Mouse (Mus musculus): ENCODE measurements around the gene Surf2. TPM values are rescaled to one million over a fixed set of nuclear protein-coding genes. Genes with fewer than 3 reads are reported as not detected.

Surf2 gene
- total and polyA plus RNA-seq, 2 experiments from 2014 or later, result 31.0 to 55.1 TPM

GRCm38 (mm10) chr2:26957488-26957859 lies 41.3 kb downstream of the Surf2 start:
- Histone ChIP-seq H3K4me3 (ENCODE audit: low read depth, low read length) (no peak overlapping the region), H3K4me2 (ENCODE audit: low read depth) (no peak overlapping the region), H3K9ac (no peak overlapping the region), H3K36me3 (ENCODE audit: insufficient read depth) (peaks cover 70% of the 10 kb centered on the region), H3K4me1 (ENCODE audit: insufficient read depth) (peaks cover 7% of the 10 kb centered on the region; the same call in 1 of the 2 replicates), H3K27ac (ENCODE audit: low read depth, low read length) (no peak overlapping the region), H3K27me3 (ENCODE audit: insufficient read depth, low read length) (no peaks in the 10 kb centered on the region), H3K9me3 (ENCODE audit: low read length) (no peaks in the 10 kb centered on the region)
- no peak for TF ChIP-seq CTCF (IDR thresholded peaks at IDR 0.05; ENCODE audit: low read depth)
- DNase-seq, result no peak
- WGBS, result 82% methylated on average over 2 of the region's 2 CpGs
- no peak for ATAC-seq

DNA sequence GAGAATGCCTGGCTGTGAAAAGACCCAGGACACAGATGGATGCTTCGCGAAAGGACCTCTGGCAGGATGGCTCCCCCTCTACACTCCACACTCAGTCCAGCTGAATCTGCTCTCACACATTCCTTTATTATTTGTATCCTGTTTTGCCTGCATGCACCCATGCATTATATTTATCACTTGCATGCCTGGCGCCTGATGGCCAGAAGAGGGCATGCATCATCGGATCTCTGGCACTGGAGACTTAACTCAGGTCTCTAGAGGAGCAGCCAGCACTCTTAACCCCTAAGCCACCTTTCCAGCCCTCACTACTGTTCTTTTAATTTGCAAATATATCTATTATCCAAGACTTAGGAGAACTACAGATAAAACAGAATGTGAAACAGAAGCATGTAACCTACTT lies 44.6 kb downstream of the Surf2 start:
- H3K9me3 ChIP-seq (ENCODE audit: low read length), result no peaks in the 10 kb centered on the region
- H3K36me3 ChIP-seq (ENCODE audit: insufficient read depth), result peaks cover 39% of the 10 kb centered on the region
- DNase-seq (no peak), ATAC-seq (no peak)
- H3K27me3 ChIP-seq (ENCODE audit: insufficient read depth, low read length), result no peaks in the 10 kb centered on the region
- no peak overlapping the region for H3K4me2 ChIP-seq (ENCODE audit: low read depth)
- peak; percentile 62 for TF ChIP-seq CTCF (IDR thresholded peaks at IDR 0.05; ENCODE audit: low read depth)
- WGBS, result 76% methylated on average over 4 of the region's 4 CpGs
- H3K4me1 ChIP-seq (ENCODE audit: insufficient read depth), result peaks cover 13% of the 10 kb centered on the region
- H3K4me3 ChIP-seq (ENCODE audit: low read depth, low read length), result no peak overlapping the region
- H3K27ac ChIP-seq (ENCODE audit: low read depth, low read length), result no peak overlapping the region
- no peak overlapping the region for H3K9ac ChIP-seq

DNA sequence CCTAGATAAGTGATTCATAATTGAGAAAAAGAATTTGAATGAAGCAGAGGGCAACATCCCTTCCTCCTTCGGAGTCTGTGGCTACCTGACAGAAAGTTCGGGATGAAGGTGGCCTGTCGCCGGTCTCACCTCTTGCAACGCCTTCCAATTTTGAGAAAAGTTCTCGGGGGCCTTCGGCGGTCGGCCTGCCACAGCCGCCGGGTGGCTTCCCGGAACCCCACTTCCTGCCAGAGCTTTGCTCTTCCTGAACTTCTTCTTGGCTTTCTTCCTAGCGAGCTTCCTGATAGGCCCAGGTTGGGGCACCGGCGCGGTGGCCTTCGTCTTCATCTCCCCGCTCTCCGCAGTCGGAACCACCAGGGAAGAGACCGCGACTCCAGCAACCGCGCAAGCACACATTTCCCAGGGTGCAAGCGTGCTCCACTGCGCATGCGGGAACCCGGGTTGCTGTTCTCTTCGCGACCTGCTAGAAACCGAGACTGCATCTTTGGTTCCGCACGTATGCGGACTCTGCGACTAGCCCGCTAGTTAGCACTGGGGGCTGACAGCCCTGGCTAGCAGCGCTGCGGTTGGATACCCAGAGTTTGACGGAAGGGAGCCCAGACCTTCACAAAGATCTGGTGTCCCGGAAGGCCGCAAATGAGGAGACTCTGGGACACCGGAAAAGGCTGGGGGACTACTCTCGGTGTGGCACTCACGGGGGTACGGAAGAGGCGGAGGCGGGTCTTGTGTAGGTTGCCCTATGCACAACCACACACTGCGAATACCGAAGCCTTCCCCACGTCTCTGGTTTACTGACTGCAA lies 48.0 kb downstream of the Surf2 start, which contains the start of gene Rexo4:
Gene Rexo4, minus strand, starts transcription at position 464 of the 801 bp plus-strand sequence.
- Histone ChIP-seq H3K9ac (peak within 1 kb of the TSS; percentile 81), H3K36me3 (ENCODE audit: insufficient read depth) (peaks cover 11% of the 10 kb centered on the region), H3K4me2 (ENCODE audit: low read depth) (peak within 1 kb of the TSS; percentile 83), H3K27ac (ENCODE audit: low read depth, low read length) (peak within 1 kb of the TSS; percentile 97), H3K4me3 (ENCODE audit: low read depth, low read length) (peak within 1 kb of the TSS; percentile 70), H3K9me3 (ENCODE audit: low read length) (no peaks in the 10 kb centered on the region), H3K4me1 (ENCODE audit: insufficient read depth) (peaks cover 13% of the 10 kb centered on the region), H3K27me3 (ENCODE audit: insufficient read depth, low read length) (no peaks in the 10 kb centered on the region)
- DNase-seq (peak; percentile 99), ATAC-seq (peak; percentile 98)
- no peak for TF ChIP-seq CTCF (IDR thresholded peaks at IDR 0.05; ENCODE audit: low read depth)
- WGBS, result 1% methylated on average over 50 of the region's 50 CpGs

DNA sequence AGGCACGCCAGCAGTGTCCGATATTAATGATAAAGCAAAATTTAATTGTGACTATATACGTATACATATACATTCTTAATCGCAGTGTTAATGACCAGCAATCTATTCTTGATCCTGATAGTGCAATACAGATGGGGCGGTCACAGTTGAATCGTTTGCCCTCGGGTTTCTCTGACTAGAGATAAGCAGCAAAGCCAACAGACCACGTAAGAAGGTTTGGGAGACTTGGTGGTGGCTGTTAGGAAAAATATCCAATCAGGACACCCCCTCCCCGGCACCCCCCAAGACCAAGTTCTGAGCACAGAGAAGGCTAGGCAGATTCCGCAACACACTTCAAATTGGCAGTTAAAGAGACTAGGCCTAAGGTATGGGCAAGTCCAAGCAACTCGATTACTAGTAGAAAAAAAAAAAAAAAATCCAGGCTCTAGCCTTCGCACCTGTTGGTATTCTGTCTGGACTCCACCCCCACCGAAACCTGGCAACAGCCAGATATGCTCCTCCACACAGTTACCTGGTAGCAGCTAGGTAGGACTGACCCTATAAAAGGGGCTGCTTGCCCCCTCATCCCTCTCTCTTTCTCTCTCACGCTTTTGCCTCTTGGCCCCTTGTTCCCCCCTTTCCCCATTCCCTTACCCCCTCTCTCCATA lies 48.7 kb downstream of the Surf2 start:
- DNase-seq (no peak), ATAC-seq (0 out of 2 replicates have a peak, but pooled peaks have one; percentile 1)
- no peaks in the 10 kb centered on the region for H3K27me3 ChIP-seq (ENCODE audit: insufficient read depth, low read length)
- peak overlapping the region; percentile 81 for H3K9ac ChIP-seq
- peak overlapping the region; percentile 97 for H3K27ac ChIP-seq (ENCODE audit: low read depth, low read length)
- H3K4me2 ChIP-seq (ENCODE audit: low read depth), result peak overlapping the region; percentile 83
- peaks cover 6% of the 10 kb centered on the region for H3K36me3 ChIP-seq (ENCODE audit: insufficient read depth)
- peaks cover 13% of the 10 kb centered on the region for H3K4me1 ChIP-seq (ENCODE audit: insufficient read depth)
- TF ChIP-seq CTCF (IDR thresholded peaks at IDR 0.05; ENCODE audit: low read depth), result no peak
- no peaks in the 10 kb centered on the region for H3K9me3 ChIP-seq (ENCODE audit: low read length)
- H3K4me3 ChIP-seq (ENCODE audit: low read depth, low read length), result peak overlapping the region; percentile 70
- 12% methylated on average over 14 of the region's 14 CpGs for WGBS

- Histone ChIP-seq H3K27me3 (ENCODE audit: insufficient read depth, low read length) (no peaks in the 10 kb centered on the region), H3K36me3 (ENCODE audit: insufficient read depth) (no peaks in the 10 kb centered on the region), H3K4me3 (ENCODE audit: low read depth, low read length) (no peak overlapping the region), H3K4me2 (ENCODE audit: low read depth) (no peak overlapping the region), H3K27ac (ENCODE audit: low read depth, low read length) (no peak overlapping the region), H3K9me3 (ENCODE audit: low read length) (no peaks in the 10 kb centered on the region), H3K9ac (no peak overlapping the region), H3K4me1 (ENCODE audit: insufficient read depth) (peaks cover 6% of the 10 kb centered on the region; the same call in 1 of the 2 replicates)
- 0 out of 2 replicates have a peak, but pooled peaks have one; percentile 10 for TF ChIP-seq CTCF (IDR thresholded peaks at IDR 0.05; ENCODE audit: low read depth)
- DNase-seq, result no peak
- WGBS, result 80% methylated on average over 2 of the region's 2 CpGs
- no peak for ATAC-seq
These were observed 51.1 kb downstream of the Surf2 start for GRCm38 (mm10) chr2:26967262-26967661.

Other genes starting within 250 kb of the Surf2 start
- not detected in 2 replicates for gene Lcn4, start 245.1 kb upstream of the Surf2 start, total RNA-seq (2014; rRNA removed)
- gene Lcn4, start 245.1 kb upstream of the Surf2 start, polyA plus RNA-seq (2015; fragmentation: Nextera tagmentation; extraction: Ambion mirVana), result not detected in 2 replicates
- not detected in 2 replicates for gene Abo, start 51.4 kb upstream of the Surf2 start, total RNA-seq (2014; rRNA removed)
- gene Abo, start 51.4 kb upstream of the Surf2 start, polyA plus RNA-seq (2015; fragmentation: Nextera tagmentation; extraction: Ambion mirVana), result not detected in 2 replicates
- 25.9 and 33.6 TPM in 2 replicates for gene Surf6, start 13.5 kb upstream of the Surf2 start, total RNA-seq (2014; rRNA removed)
- 18.9 and 22.2 TPM in 2 replicates for gene Surf6, start 13.5 kb upstream of the Surf2 start, polyA plus RNA-seq (2015; fragmentation: Nextera tagmentation; extraction: Ambion mirVana)
- gene Med22, start 5.7 kb upstream of the Surf2 start, total RNA-seq (2014; rRNA removed), result 110 and 116 TPM in 2 replicates
- 163 and 180 TPM in 2 replicates for gene Med22, start 5.7 kb upstream of the Surf2 start, polyA plus RNA-seq (2015; fragmentation: Nextera tagmentation; extraction: Ambion mirVana)
- gene Rpl7a, start 5.6 kb upstream of the Surf2 start, total RNA-seq (2014; rRNA removed), result 1,164 and 1,963 TPM in 2 replicates
- 522 and 611 TPM in 2 replicates for gene Rpl7a, start 5.6 kb upstream of the Surf2 start, polyA plus RNA-seq (2015; fragmentation: Nextera tagmentation; extraction: Ambion mirVana)
- 72.3 and 80.8 TPM in 2 replicates for gene Surf1, start 163 bp downstream of the Surf2 start, total RNA-seq (2014; rRNA removed)
- 106 and 112 TPM in 2 replicates for gene Surf1, start 163 bp downstream of the Surf2 start, polyA plus RNA-seq (2015; fragmentation: Nextera tagmentation; extraction: Ambion mirVana)
- 96.5 and 105 TPM in 2 replicates for gene Surf4, start 17.6 kb downstream of the Surf2 start, total RNA-seq (2014; rRNA removed)
- 98.6 and 103 TPM in 2 replicates for gene Surf4, start 17.6 kb downstream of the Surf2 start, polyA plus RNA-seq (2015; fragmentation: Nextera tagmentation; extraction: Ambion mirVana)
- gene Stkld1, start 17.7 kb downstream of the Surf2 start, total RNA-seq (2014; rRNA removed), result not detected in 2 replicates
- 0.09 and 0.33 TPM in 2 replicates for gene Stkld1, start 17.7 kb downstream of the Surf2 start, polyA plus RNA-seq (2015; fragmentation: Nextera tagmentation; extraction: Ambion mirVana)
- gene Rexo4, start 48.0 kb downstream of the Surf2 start, total RNA-seq (2014; rRNA removed), result 42.2 and 48.3 TPM in 2 replicates
- gene Rexo4, start 48.0 kb downstream of the Surf2 start, polyA plus RNA-seq (2015; fragmentation: Nextera tagmentation; extraction: Ambion mirVana), result 23.9 and 25.5 TPM in 2 replicates
- gene Adamts13, start 57.0 kb downstream of the Surf2 start, total RNA-seq (2014; rRNA removed), result not detected in 2 replicates
- 0.79 and 0.93 TPM in 2 replicates for gene Adamts13, start 57.0 kb downstream of the Surf2 start, polyA plus RNA-seq (2015; fragmentation: Nextera tagmentation; extraction: Ambion mirVana)
- gene Cacfd1, start 93.6 kb downstream of the Surf2 start, total RNA-seq (2014; rRNA removed), result 42.7 and 48.5 TPM in 2 replicates
- 69.6 and 96.3 TPM in 2 replicates for gene Cacfd1, start 93.6 kb downstream of the Surf2 start, polyA plus RNA-seq (2015; fragmentation: Nextera tagmentation; extraction: Ambion mirVana)
- gene Slc2a6, start 111.6 kb downstream of the Surf2 start, total RNA-seq (2014; rRNA removed), result 16.2 and 16.4 TPM in 2 replicates
- gene Slc2a6, start 111.6 kb downstream of the Surf2 start, polyA plus RNA-seq (2015; fragmentation: Nextera tagmentation; extraction: Ambion mirVana), result 9.6 and 10.5 TPM in 2 replicates
- gene Mymk, start 155.8 kb downstream of the Surf2 start, total RNA-seq (2014; rRNA removed), result not detected in 2 replicates
- 0.12 and 0.15 TPM in 2 replicates for gene Mymk, start 155.8 kb downstream of the Surf2 start, polyA plus RNA-seq (2015; fragmentation: Nextera tagmentation; extraction: Ambion mirVana)
- gene Adamtsl2, start 163.0 kb downstream of the Surf2 start, total RNA-seq (2014; rRNA removed), result 24.5 and 32.9 TPM in 2 replicates
- gene Adamtsl2, start 163.0 kb downstream of the Surf2 start, polyA plus RNA-seq (2015; fragmentation: Nextera tagmentation; extraction: Ambion mirVana), result 12.7 and 14.8 TPM in 2 replicates
- 7.5 and 7.8 TPM in 2 replicates for gene Fam163b, start 226.1 kb downstream of the Surf2 start, total RNA-seq (2014; rRNA removed)
- gene Fam163b, start 226.1 kb downstream of the Surf2 start, polyA plus RNA-seq (2015; fragmentation: Nextera tagmentation; extraction: Ambion mirVana), result 23.9 and 26.2 TPM in 2 replicates
- 0.05 and 0.15 TPM in 2 replicates for gene Dbh, start 248.9 kb downstream of the Surf2 start, total RNA-seq (2014; rRNA removed)
- gene Dbh, start 248.9 kb downstream of the Surf2 start, polyA plus RNA-seq (2015; fragmentation: Nextera tagmentation; extraction: Ambion mirVana), result 0.09 and 0.15 TPM in 2 replicates